Mouse (Mus musculus): ENCODE data around the gene Lpcat2. TPM values are rescaled to one million over a fixed set of nuclear protein-coding genes. Genes with fewer than 3 reads are reported as not detected.
"Not testable (repeated sequence)": the region's sequence is repeated elsewhere in the genome, so short reads cannot be mapped to it uniquely, and the experiment has no call there.

The Lpcat2 gene
- total and polyA plus RNA-seq, 3 experiments: 0.16 TPM; not detected in 2

DNA sequence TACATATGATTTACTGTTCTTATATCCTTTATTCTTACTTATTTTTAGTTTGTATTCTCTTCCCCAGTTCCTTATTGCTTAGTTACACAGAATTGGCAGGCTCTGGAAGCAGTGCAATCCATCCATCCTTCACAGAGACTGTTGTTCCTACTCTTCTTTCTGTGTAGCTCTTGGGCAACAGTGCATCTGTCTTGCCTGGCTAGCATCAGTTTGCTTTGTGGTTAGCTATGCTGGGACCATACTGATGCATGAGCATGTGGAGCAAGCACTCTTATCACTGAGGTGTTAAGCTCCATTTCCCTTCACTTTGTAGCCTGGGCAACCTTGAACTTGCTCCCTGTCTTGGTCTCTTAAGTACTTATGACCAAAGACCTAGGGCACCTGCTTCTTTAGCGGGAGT, 6.8 kb downstream of the Lpcat2 start:
- Histone ChIP-seq H3K36me3 (replicated peaks) (no peaks in the 10 kb centered on the region), H3K9me3 (replicated peaks) (peaks cover 8% of the 10 kb centered on the region), H3K4me3 (ENCODE audit: low read depth, low read length) (no peak overlapping the region), H3K27me3 (ENCODE audit: insufficient read depth, low read length) (no peaks in the 10 kb centered on the region), H3K4me1 (ENCODE audit: insufficient read depth, low read depth, low read length) (no peaks in the 10 kb centered on the region)
- TF ChIP-seq GATA1 (IDR thresholded peaks at IDR 0.05; ENCODE audit: borderline replicate concordance, low read length) (no peak), GATA2 (IDR thresholded peaks at IDR 0.05; ENCODE audit: borderline replicate concordance, low read depth, low read length) (no peak), CTCF (IDR thresholded peaks at IDR 0.05; ENCODE audit: low read depth, low read length) (no peak), POLR2AphosphoS5 (IDR thresholded peaks at IDR 0.05; ENCODE audit: insufficient replicate concordance, low read depth, low read length) (no peak), TAL1 (conservative IDR thresholded peaks at IDR 0.05; ENCODE audit: low read depth, low read length) (no peak)
- DNase-seq (ENCODE audit: low spot score): no peak
- no peak for ATAC-seq (ENCODE audit: extremely low read depth, insufficient number of reproducible peaks, low FRiP score, poor library complexity, severe bottlenecking)

DNA sequence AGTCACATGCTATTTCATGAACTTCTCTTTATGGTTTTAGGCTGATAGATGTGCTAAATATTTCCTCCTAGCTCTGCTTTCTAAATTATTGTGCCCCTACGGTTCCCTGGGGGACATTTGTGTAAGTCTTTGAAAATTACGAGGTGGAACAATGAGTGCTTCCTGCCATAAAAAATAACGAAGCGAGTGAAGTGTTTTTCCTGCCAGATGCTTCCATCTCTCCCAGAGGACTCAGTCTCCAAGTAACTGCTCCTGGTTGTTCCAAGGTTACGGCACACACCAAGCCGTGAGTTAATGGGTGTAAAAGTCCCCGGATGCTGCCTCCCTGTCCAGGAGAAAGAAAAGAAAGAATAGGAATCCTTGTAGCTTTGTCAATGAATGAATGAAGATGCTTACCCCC, 15.1 kb downstream of the Lpcat2 start:
- Histone ChIP-seq H3K27me3 (ENCODE audit: insufficient read depth, low read length) (no peaks in the 10 kb centered on the region), H3K4me1 (ENCODE audit: insufficient read depth, low read depth, low read length) (no peaks in the 10 kb centered on the region), H3K36me3 (replicated peaks) (no peaks in the 10 kb centered on the region), H3K9me3 (replicated peaks) (peaks cover 27% of the 10 kb centered on the region), H3K4me3 (ENCODE audit: low read depth, low read length) (no peak overlapping the region)
- ATAC-seq (ENCODE audit: extremely low read depth, insufficient number of reproducible peaks, low FRiP score, poor library complexity, severe bottlenecking): no peak
- no peak for TF ChIP-seq GATA2 (IDR thresholded peaks at IDR 0.05; ENCODE audit: borderline replicate concordance, low read depth, low read length)
- no peak for TF ChIP-seq POLR2AphosphoS5 (IDR thresholded peaks at IDR 0.05; ENCODE audit: insufficient replicate concordance, low read depth, low read length)
- no peak for DNase-seq (ENCODE audit: low spot score)

GRCm38 (mm10) chr8:92872063-92872759, 17.1 kb downstream of the Lpcat2 start:
- Histone ChIP-seq H3K4me1 (ENCODE audit: insufficient read depth, low read depth, low read length) (no peaks in the 10 kb centered on the region), H3K4me3 (ENCODE audit: low read depth, low read length) (no peak overlapping the region), H3K27me3 (ENCODE audit: insufficient read depth, low read length) (no peaks in the 10 kb centered on the region), H3K36me3 (replicated peaks) (no peaks in the 10 kb centered on the region), H3K9me3 (replicated peaks) (peaks cover 27% of the 10 kb centered on the region)
- no peak for DNase-seq (ENCODE audit: low spot score)
- TF ChIP-seq TAL1 (conservative IDR thresholded peaks at IDR 0.05; ENCODE audit: low read depth, low read length): no peak
- no peak for TF ChIP-seq POLR2AphosphoS5 (IDR thresholded peaks at IDR 0.05; ENCODE audit: insufficient replicate concordance, low read depth, low read length)
- TF ChIP-seq CTCF (IDR thresholded peaks at IDR 0.05; ENCODE audit: low read depth, low read length): no peak
- no peak for TF ChIP-seq GATA2 (IDR thresholded peaks at IDR 0.05; ENCODE audit: borderline replicate concordance, low read depth, low read length)
- TF ChIP-seq GATA1 (IDR thresholded peaks at IDR 0.05; ENCODE audit: borderline replicate concordance, low read length): no peak
- no peak for ATAC-seq (ENCODE audit: extremely low read depth, insufficient number of reproducible peaks, low FRiP score, poor library complexity, severe bottlenecking)

DNA sequence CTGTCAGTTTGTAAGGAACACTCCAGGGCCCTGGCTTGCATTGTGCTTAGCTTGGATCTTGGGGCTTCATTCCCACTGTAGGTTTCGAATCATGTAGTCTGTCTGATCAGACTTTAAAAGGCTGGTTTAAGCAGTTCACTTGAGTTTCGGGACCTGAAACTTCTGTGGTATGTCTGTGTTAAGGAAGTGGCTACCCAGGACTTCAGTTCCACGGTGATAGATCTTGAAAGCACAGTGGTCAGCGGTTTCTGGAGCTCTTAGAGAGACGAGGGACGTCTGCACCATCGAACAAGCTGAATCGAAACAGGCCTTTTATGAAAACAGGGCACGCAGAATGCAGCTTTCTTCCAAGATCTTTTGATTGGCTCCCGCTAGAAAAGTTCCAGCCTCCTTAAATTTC, 20.7 kb downstream of the Lpcat2 start:
- no peak for TF ChIP-seq POLR2AphosphoS5 (IDR thresholded peaks at IDR 0.05; ENCODE audit: insufficient replicate concordance, low read depth, low read length)
- no peak for TF ChIP-seq GATA2 (IDR thresholded peaks at IDR 0.05; ENCODE audit: borderline replicate concordance, low read depth, low read length)
- TF ChIP-seq TAL1 (conservative IDR thresholded peaks at IDR 0.05; ENCODE audit: low read depth, low read length): no peak
- TF ChIP-seq GATA1 (IDR thresholded peaks at IDR 0.05; ENCODE audit: borderline replicate concordance, low read length): no peak
- TF ChIP-seq CTCF (IDR thresholded peaks at IDR 0.05; ENCODE audit: low read depth, low read length): no peak
- Histone ChIP-seq H3K4me3 (ENCODE audit: low read depth, low read length) (no peak overlapping the region), H3K4me1 (ENCODE audit: insufficient read depth, low read depth, low read length) (no peaks in the 10 kb centered on the region), H3K36me3 (replicated peaks) (no peaks in the 10 kb centered on the region), H3K9me3 (replicated peaks) (peaks cover 18% of the 10 kb centered on the region), H3K27me3 (ENCODE audit: insufficient read depth, low read length) (no peaks in the 10 kb centered on the region)
- ATAC-seq (ENCODE audit: extremely low read depth, insufficient number of reproducible peaks, low FRiP score, poor library complexity, severe bottlenecking): no peak
- no peak for DNase-seq (ENCODE audit: low spot score)

- no peaks in the 10 kb centered on the region for H3K4me1 ChIP-seq (ENCODE audit: insufficient read depth, low read depth, low read length)
- DNase-seq (ENCODE audit: low spot score): no peak
- no peak overlapping the region for H3K4me3 ChIP-seq (ENCODE audit: low read depth, low read length)
- H3K27me3 ChIP-seq (ENCODE audit: insufficient read depth, low read length): no peaks in the 10 kb centered on the region
- no peaks in the 10 kb centered on the region for H3K36me3 ChIP-seq (replicated peaks)
- peaks cover 13% of the 10 kb centered on the region for H3K9me3 ChIP-seq (replicated peaks)
- TF ChIP-seq GATA2 (IDR thresholded peaks at IDR 0.05; ENCODE audit: borderline replicate concordance, low read depth, low read length) (no peak), TAL1 (conservative IDR thresholded peaks at IDR 0.05; ENCODE audit: low read depth, low read length) (no peak), POLR2AphosphoS5 (IDR thresholded peaks at IDR 0.05; ENCODE audit: insufficient replicate concordance, low read depth, low read length) (no peak), GATA1 (IDR thresholded peaks at IDR 0.05; ENCODE audit: borderline replicate concordance, low read length) (no peak), CTCF (IDR thresholded peaks at IDR 0.05; ENCODE audit: low read depth, low read length) (no peak)
- no peak for ATAC-seq (ENCODE audit: extremely low read depth, insufficient number of reproducible peaks, low FRiP score, poor library complexity, severe bottlenecking)
Observed at GRCm38 (mm10) chr8:92881247-92881646, 26.1 kb downstream of the Lpcat2 start.

GRCm38 (mm10) chr8:92883771-92884170, 28.6 kb downstream of the Lpcat2 start:
- H3K36me3 ChIP-seq (replicated peaks): no peaks in the 10 kb centered on the region
- ATAC-seq (ENCODE audit: extremely low read depth, insufficient number of reproducible peaks, low FRiP score, poor library complexity, severe bottlenecking): no peak
- no peak for TF ChIP-seq GATA2 (IDR thresholded peaks at IDR 0.05; ENCODE audit: borderline replicate concordance, low read depth, low read length)
- no peak for TF ChIP-seq TAL1 (conservative IDR thresholded peaks at IDR 0.05; ENCODE audit: low read depth, low read length)
- no peak for TF ChIP-seq GATA1 (IDR thresholded peaks at IDR 0.05; ENCODE audit: borderline replicate concordance, low read length)
- no peak for TF ChIP-seq POLR2AphosphoS5 (IDR thresholded peaks at IDR 0.05; ENCODE audit: insufficient replicate concordance, low read depth, low read length)
- TF ChIP-seq CTCF (IDR thresholded peaks at IDR 0.05; ENCODE audit: low read depth, low read length): no peak
- H3K4me3 ChIP-seq (ENCODE audit: low read depth, low read length): no peak overlapping the region
- peaks cover 23% of the 10 kb centered on the region for H3K9me3 ChIP-seq (replicated peaks)
- no peak for DNase-seq (ENCODE audit: low spot score)
- H3K27me3 ChIP-seq (ENCODE audit: insufficient read depth, low read length): no peaks in the 10 kb centered on the region
- no peaks in the 10 kb centered on the region for H3K4me1 ChIP-seq (ENCODE audit: insufficient read depth, low read depth, low read length)

DNA sequence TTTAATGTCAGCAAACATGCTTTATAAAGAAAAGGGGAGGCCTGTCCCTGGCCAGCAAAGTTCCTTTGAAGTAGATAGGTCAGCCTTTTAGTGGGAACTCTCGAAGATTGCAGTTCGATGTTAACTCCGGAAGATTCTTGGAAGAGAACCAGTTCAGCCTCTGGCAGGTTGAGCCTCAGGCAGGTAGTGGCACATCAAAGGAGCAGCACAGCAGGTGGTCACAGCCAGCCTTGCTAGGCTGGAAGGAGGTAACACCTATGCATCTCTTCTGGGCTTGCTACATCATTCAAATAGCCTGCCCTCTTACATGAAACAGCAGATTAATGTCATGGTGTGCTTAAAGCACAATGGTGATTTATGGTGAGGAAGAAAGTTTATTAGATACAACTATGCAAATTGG, 37.1 kb downstream of the Lpcat2 start:
- DNase-seq (ENCODE audit: low spot score); ATAC-seq (ENCODE audit: extremely low read depth, insufficient number of reproducible peaks, low FRiP score, poor library complexity, severe bottlenecking); H3K4me1 ChIP-seq (ENCODE audit: insufficient read depth, low read depth, low read length); H3K36me3 ChIP-seq (replicated peaks); H3K27me3 ChIP-seq (ENCODE audit: insufficient read depth, low read length); H3K4me3 ChIP-seq (ENCODE audit: low read depth, low read length): not testable (repeated sequence)
- peaks cover 26% of the 10 kb centered on the region for H3K9me3 ChIP-seq (replicated peaks)

Data from G1E (cell line).